Mouse (Mus musculus): ENCODE data around the gene Lrrc18.

Lrrc18 gene

DNA sequence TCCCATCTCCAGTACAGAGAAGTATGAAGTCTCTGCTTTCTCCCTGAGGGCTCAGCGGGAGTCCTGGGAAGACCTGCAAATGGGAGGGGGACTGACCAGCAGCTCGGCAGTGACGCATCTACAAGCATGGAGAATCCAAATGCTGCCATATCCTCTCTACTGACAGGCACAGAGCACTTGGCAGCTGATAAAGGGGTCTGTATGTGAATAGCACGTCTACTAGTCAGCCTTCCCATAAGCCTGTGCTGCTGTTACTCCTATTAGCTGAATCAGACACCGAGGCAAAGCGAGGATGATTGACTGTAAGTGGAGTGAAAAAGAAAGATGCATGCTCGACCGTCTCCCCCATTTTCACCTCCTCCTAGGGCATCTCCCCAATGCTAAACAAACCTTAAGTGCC, 62.3 kb downstream of the Lrrc18 start:
- DNase-seq (ENCODE audit: low spot score), result no peak

DNA sequence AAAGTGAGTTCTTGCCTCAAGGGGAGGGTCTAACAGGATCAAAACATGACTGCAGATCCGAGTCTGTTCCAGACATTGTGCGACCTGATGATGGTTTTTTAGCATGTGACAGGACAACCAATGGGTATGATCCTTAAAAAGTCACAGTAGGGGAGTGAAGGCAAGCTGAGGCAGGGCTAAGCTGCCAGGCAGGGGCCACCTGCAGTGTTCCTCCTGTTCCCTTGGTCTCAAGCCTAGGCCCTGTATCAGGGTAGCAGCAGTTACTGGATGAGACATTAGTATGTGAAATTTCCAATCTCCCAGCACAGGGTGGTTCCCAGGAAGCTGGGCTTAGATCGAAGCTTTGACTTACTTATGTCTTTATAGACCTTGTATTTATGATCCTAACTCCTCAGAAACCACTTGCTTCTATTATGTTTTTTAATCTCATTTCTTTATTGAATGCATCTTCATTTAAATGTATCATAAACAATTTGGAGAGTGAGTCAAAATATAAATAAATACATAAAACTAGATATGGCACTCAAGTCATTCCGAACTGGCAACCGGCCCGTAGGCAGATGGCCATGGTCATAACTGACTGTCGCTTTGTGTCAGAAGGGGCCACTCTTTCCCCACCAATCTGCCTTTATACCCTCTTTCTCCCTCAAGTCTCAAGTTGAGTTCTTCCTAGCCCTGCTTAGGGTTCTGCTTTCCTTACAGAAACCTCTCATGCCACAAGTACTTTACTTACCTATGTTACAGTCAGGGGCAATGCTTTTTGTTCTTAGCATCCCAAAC, 67.9 kb downstream of the Lrrc18 start:
- no peak for DNase-seq (ENCODE audit: low spot score)

DNA sequence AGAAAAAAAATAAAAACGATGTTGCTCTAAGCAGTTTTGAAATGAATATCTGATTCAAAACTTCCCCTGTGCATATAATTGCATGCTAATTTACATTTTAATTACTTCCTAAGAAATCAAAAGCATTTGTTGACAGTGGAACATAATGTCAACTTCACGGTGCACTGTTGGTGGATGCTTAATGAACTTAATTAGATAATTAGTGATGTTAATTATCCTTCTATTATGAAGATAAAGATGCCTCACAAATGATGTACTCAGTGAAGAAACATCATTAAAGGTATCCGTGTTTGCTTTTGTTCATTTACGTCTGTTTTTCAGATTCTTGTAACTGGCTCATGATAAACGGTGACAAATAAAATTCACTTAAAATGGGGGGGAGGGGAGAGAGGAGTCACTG, 71.8 kb downstream of the Lrrc18 start:
- DNase-seq (ENCODE audit: low spot score), result no peak
